Mouse (Mus musculus): ENCODE data around the gene Ntm.

Gene Ntm

DNA sequence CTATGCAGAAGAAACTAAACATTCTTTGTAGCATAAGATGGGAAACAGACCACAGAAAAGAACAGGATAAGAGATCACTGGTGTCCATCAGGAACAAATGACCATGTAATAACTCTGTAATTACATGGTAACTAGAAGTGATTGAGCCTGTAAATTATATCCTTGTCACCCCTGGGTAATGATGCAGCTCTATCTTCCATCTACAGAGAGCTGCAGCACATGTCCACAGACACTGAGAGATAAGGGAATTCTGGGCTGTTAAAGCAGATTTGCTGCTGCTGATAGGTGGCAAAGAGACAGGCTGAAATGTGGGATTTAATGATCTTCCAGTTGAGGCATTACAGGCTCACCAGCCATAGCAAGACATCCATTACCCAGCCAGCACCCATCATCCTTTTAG lies 677.8 kb downstream of the Ntm start:
- no peak for DNase-seq

DNA sequence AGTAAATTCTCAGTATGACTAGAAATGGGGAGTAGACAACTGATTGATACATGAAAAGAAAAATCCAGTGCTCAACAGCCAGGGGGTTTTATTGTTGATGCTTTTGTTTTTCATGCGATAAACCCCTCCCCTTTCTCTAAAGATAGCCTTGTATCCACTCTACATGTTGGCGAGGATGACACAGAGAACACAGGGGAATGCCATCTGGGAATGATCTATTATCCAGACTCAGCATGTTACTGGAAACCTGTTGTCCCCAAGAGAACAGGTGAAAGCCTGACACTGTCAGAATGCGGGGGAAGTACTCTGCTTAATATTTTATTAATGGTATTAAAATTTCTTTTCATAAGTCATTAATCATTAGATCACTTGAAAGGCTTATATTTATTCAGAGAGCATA lies 690.1 kb downstream of the Ntm start:
- peak; percentile 47 for DNase-seq

- no peak for DNase-seq
Measured at GRCm38 (mm10) chr9:29269988-29270387, 693.0 kb downstream of the Ntm start.

GRCm38 (mm10) chr9:29269277-29269646 lies 693.7 kb downstream of the Ntm start:
- no peak for DNase-seq

DNA sequence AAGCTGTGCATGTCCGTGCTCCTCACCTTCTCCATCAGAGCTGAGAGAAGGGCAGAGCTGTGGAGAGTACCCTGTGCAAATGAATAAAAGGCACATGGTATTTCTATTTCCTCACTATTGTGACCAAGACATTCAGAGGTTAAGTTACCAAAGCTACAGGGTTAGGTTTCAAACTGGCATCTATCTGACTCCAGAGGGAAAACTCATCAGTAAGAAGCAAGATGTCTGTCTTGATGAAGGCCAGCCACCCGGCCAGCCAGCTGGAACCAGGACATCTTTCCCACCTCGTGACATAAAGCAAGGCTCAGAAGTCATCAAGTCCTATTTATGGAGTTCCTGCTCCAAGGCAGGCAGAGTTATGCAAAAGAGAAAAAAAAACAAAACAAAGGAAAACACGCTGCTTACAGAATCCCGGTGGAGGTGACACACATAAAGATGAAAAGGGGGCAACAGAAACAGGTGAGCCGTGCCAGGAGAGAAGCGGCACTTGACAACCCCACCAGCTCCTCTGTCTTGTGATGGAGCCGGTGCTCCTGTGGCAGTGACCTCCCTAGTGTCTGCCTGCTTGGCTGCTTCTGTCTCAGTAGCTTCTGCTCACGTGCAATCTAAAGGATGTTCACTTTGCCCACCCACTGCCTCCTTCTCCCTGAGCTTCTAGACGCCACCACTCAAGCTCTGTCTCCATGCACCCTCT lies 694.2 kb downstream of the Ntm start:
- peak; percentile 73 for DNase-seq

DNA sequence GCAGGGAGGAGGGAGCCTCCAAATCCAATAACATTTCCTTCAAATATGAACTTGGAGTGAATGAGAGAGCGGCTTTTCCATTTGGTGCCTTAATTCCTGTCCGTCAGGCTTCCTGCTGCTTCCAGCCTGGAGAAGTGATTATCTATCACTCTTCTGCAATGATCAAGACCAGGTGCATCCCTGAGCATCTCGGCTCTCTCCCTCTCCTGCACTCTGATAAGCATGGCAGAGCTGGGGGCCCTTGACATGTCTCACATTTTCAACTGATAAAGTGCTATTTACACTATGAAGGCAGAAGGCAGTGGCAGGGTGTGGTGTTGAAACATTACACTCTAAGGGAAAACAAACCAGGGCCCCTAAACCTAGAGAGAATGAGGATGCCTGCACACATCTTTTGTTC lies 695.3 kb downstream of the Ntm start:
- no peak for DNase-seq

- no peak for DNase-seq
Measured at GRCm38 (mm10) chr9:29265177-29265576, 697.8 kb downstream of the Ntm start.

DNA sequence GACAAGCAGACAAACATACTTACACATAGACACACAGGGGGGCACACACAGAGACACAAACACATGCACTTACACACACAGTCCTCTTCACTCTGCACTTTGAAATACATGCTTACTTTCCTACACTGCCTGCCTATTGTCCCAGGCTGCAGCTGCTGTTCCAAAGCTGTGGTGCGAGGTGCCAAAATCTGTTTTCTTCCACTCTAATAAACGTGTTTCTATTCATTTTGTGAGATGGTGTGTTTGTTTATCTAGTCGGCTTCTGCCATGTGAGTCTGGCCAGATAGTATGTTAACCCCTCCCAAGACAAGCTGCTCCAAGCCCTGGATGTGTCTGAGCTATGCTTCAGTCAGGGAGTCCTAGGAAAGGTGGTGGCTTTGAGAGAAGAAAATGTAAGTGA lies 700.1 kb downstream of the Ntm start:
- no peak for DNase-seq

DNA sequence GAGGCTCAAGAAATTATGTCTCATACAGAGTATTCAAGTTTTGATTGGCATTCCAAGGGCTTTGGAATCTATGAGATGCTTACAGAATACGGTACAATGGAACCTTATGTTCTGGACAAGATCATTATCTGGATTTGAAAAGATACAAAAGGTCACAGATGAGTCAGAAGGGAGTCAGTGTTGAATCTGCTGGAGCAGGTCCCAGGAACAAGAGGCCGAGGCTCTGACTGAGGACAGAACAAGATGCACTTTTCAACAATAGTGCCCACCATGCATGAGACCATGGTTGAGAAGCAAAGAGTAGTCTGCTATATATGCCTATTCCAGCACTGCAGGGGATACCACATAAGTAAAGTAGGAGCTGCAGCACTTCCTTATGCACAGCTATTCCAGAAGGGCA lies 710.1 kb downstream of the Ntm start:
- DNase-seq, result no peak

GRCm38 (mm10) chr9:29250813-29251212 lies 712.1 kb downstream of the Ntm start:
- DNase-seq, result no peak

- DNase-seq, result no peak
Measured at GRCm38 (mm10) chr9:29247812-29248211, 715.1 kb downstream of the Ntm start.

- peak; percentile 52 for DNase-seq
Measured at GRCm38 (mm10) chr9:29244006-29244405, 718.9 kb downstream of the Ntm start.

DNA sequence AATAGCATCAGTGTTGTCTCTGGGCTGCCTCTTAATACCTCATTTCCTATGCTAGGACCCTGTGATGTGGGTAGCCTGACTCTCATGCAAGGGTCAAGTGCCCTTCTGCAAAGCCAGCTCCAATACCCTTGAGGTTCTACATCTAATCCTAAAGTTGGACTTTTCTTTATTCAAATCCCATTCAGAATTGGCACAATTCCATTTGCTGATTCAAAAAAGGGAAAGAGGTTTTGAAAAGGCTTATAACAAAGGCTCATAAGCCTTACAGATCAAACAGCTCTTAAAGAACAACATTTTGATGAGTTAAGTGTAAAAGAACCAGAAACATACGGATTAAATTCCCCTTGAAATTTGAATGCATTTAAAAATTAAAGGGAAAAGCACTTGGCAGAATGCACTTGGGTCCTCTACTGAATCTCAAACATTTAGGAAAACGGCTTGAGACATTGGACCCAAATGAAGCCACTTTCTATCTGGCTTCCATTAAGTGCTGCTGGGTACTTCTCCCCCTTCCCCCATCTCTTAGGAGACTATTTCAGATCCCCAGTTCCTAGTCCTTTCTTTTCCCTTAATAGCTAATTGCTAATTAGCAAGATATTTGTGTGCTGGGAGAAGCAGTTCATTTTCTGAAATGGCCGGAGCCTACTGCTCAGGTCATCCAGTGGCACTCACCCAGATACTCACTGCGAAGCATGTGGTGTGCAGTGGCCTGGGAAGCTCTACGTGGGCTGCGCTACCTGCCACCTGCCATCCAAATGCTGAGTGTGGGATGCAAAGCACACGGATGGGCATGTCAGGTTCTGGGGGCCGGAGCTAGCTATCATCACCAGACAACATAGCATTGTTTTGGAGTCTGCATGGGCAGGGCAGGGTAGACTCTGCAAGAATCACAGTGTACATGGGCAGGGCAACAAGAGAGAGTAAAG lies 720.2 kb downstream of the Ntm start:
- peak; percentile 97 for DNase-seq

- no peak for DNase-seq
Measured at GRCm38 (mm10) chr9:29240797-29241196, 722.1 kb downstream of the Ntm start.

DNA sequence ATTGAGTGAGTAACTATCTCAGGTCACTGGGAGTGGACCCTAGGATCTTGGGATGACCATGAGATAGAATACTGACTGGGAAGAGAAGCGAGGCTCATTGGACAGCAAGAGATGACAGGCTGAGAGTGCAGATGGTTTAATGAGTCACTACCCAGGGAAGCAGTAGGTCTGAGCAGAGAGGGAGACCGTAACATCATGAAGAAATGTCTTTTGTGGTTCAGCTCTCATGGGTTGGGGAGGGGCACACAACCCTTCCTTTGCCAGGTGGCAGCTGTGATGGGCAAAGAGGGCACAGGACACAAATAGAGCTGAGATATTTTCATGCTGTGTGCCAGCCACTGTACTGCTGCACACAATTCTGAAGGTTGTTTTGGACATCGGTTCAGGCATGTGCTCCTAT lies 724.0 kb downstream of the Ntm start:
- DNase-seq, result peak; percentile 87

GRCm38 (mm10) chr9:29236752-29237151 lies 726.2 kb downstream of the Ntm start:
- no peak for DNase-seq

DNA sequence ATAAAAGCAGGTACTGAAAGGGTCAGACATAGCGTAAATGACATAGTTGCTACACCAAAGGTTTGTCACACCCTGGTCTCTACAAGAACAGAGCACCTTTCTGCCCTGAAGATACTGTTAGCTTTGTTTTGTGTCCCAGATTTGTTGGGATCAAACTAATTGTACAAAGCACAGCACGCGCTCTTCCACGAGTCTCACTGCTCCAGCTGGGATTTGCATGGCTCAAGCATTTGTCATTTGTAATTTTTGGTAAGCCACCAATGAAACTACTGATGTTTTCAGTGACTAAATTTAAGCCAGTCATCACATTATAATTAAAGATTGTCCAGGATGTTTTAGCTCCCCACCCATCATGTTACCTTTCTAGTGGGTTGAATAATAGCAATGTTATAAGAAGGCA lies 735.2 kb downstream of the Ntm start:
- no peak for DNase-seq

- no peak for DNase-seq
Measured at GRCm38 (mm10) chr9:29222915-29223545, 739.9 kb downstream of the Ntm start.

DNA sequence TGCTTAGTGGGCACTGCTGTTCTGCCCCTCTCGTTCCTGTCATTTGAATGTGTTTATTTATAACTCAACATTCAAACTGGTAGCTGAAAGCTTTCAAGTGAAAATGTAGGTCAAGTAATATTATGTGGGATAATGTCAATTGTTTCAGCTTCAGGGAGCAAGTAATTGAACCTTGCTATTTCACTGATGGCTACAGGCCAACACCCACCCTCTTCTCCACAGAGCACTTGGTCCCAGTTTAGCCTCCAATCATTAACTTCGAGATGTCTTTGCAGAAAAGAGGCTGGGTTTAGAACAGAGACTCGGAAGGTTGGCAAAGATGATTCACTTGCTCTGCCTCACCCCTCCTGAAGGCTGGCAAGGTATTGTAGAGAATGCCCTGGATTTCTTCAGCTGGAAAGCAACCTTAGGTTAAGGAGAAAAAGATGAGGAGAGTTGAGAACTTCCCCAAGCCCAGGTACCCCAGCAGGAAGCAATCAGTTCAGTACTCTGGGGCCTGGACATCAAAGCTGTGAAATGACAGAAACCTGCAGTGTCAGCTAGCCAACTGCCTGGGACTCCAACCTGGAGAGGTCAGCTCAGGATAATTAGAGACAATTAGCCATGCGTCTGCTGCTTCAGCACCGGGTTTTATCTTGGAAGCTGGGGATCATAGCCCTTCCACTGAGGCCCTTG lies 741.9 kb downstream of the Ntm start:
- peak; percentile 87 for DNase-seq

GRCm38 (mm10) chr9:29220493-29220892 lies 742.4 kb downstream of the Ntm start:
- DNase-seq, result peak; percentile 98

- DNase-seq, result peak; percentile 75
Measured at GRCm38 (mm10) chr9:29217951-29218350, 745.0 kb downstream of the Ntm start.

GRCm38 (mm10) chr9:29216528-29216927 lies 746.4 kb downstream of the Ntm start:
- DNase-seq, result no peak

- peak; percentile 86 for DNase-seq
Measured at GRCm38 (mm10) chr9:29215796-29216195, 747.1 kb downstream of the Ntm start.
